13 mouse cellular contexts compared by ENCODE assay signal in the genomic region with DNA sequence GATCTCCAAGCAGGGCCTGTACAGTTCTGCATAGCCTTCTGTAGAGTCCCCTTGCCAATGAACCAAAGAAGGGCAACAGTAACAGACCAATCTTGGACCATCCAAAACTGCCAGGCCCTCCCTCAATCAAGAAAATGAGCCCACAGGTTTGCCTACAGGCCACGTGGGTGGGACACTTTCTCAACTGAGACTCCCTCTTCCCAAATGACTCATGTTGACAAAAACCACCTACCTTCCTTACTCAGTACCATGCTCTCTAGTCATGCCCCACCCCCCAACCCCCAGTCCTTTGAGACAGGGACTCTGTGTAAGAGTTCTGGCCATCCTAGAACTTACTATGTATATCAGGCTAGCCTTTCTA. TPM values are rescaled to one million over a fixed set of nuclear protein-coding genes. Genes with fewer than 3 reads are reported as not detected.
A peak's percentile ranks its signal among the peaks of the same experiment; 100 is the strongest.
DNase-seq lines count a peak whose midpoint lies in the region; ATAC-seq and TF ChIP-seq lines count a peak whose summit lies in the region.
"Had no signal": no experiment of that assay in that cellular context is flagged by ENCODE, and none has a peak within 500 bp of the region (broad histone marks: within the 10 kb centered on the region; RNA-seq: fewer than 3 reads in every experiment).

No protein-coding gene starts in this region.

- peak; percentile 56 for ATAC-seq in frontal cortex, adult (ENCODE audit: low TSS enrichment)
- no peak for ATAC-seq in megakaryocyte, adult 5-6 weeks (ENCODE audit: poor library complexity, severe bottlenecking)
- ATAC-seq in intestine, postnatal 0 days, result no peak
- ATAC-seq: midbrain, embryonic 16.5 days had no signal

- H3K36me3 ChIP-seq in megakaryocyte, embryonic 14.5 days (replicated peaks; ENCODE audit: low read length), result peaks cover 4% of the 10 kb centered on the region
- H3K36me3 ChIP-seq in intestine, postnatal 0 days (ENCODE audit: control insufficient read depth, insufficient read depth), result no peaks in the 10 kb centered on the region
- H3K36me3 ChIP-seq: embryonic facial prominence, embryonic 15.5 days had no signal

- peak overlapping the region; percentile 89 for H3K4me3 ChIP-seq in megakaryocyte, embryonic 14.5 days (replicated peaks)
- no peak overlapping the region for H3K4me3 ChIP-seq in intestine, postnatal 0 days (ENCODE audit: low read depth, low read length)
- H3K4me3 ChIP-seq: embryonic facial prominence, embryonic 15.5 days; left cerebral cortex, adult 2 months had no signal

- DNase-seq in frontal cortex, adult 2 months (ENCODE audit: extremely low spot score in 1 of 2, low spot score in 1 of 2), result no peak
- no peak for DNase-seq in adrenal gland, adult (ENCODE audit: inconsistent age in 2 of 2, low spot score in 1 of 2)
- DNase-seq in kidney, adult 9 months, result no peak
- no peak for DNase-seq in T-cell, adult 2 months (ENCODE audit: low spot score)
- DNase-seq: cerebellum, adult 2 months; thymus, adult 18-20 months had no signal

- no peak overlapping the region for H3K27ac ChIP-seq in intestine, postnatal 0 days (ENCODE audit: low read depth, low read length)
- H3K27ac ChIP-seq: embryonic facial prominence, embryonic 15.5 days had no signal

- no peak overlapping the region for H3K9ac ChIP-seq in intestine, postnatal 0 days (ENCODE audit: low read depth, low read length)
- H3K9ac ChIP-seq: embryonic facial prominence, embryonic 15.5 days had no signal

- no peaks in the 10 kb centered on the region for H3K9me3 ChIP-seq in megakaryocyte, embryonic 14.5 days
- H3K9me3 ChIP-seq in intestine, postnatal 0 days (ENCODE audit: control insufficient read depth), result no peaks in the 10 kb centered on the region
- H3K9me3 ChIP-seq: embryonic facial prominence, embryonic 15.5 days had no signal

- 0 out of 2 replicates have a peak overlapping the region, but pooled peaks have one; percentile 32 for H3K4me2 ChIP-seq in intestine, postnatal 0 days (replicated peaks; ENCODE audit: low read depth)
- H3K4me2 ChIP-seq: embryonic facial prominence, embryonic 15.5 days had no signal

- no peak for TF ChIP-seq CTCF in intestine, postnatal 0 days (IDR thresholded peaks at IDR 0.05; ENCODE audit: low read depth)

- no peaks in the 10 kb centered on the region for H3K27me3 ChIP-seq in megakaryocyte, embryonic 14.5 days (replicated peaks)
- H3K27me3 ChIP-seq in intestine, postnatal 0 days (replicated peaks; ENCODE audit: control insufficient read depth, insufficient read depth, low read length), result no peaks in the 10 kb centered on the region
- H3K27me3 ChIP-seq: embryonic facial prominence, embryonic 15.5 days had no signal

- WGBS in intestine, postnatal 0 days, result 61% methylated on average over 1 of the region's 1 CpGs

- H3K4me1 ChIP-seq in megakaryocyte, embryonic 14.5 days, result peaks cover 87% of the 10 kb centered on the region
- H3K4me1 ChIP-seq in intestine, postnatal 0 days (replicated peaks; ENCODE audit: control insufficient read depth, insufficient read depth, low read length), result 0 out of 2 replicates have a peak, but pooled peaks cover 3% of the 10 kb centered on the region

RNA-seq across cellular contexts. Expression of a gene that starts 18.2 kb away (rescaled TPM):
- polyA plus RNA-seq in frontal cortex, adult 2 months (2012; rRNA removed), result 73.0 and 89.1 TPM in 2 replicates
- 10.2 and 91.5 TPM in 2 replicates for polyA plus RNA-seq in megakaryocyte, embryonic 14.5 days (2012; ENCODE audit: insufficient read depth, low replicate concordance)
- total RNA-seq in megakaryocyte, adult 5-6 weeks (2015), result 81.0 and 110 TPM in 2 replicates
- total RNA-seq in megakaryocyte, adult 5-6 weeks (2017), result 100 and 110 TPM in 2 replicates
- 43.4 and 45.2 TPM in 2 replicates for polyA plus RNA-seq in intestine, postnatal 0 days (2015; fragmentation: Nextera tagmentation; extraction: Ambion mirVana)
